Mouse (Mus musculus) left cerebral cortex, adult 11 months (tissue): ENCODE data around the gene Gm10408.
"Not testable (repeated sequence)": the region's sequence is repeated elsewhere in the genome, so short reads cannot be mapped to it uniquely, and the experiment has no call there.

Experiments used
- DNase-seq: peaks from one replicate; pipeline ENCODE4 v3.0.0; 2022; ENCODE audit warnings: low spot score

The Gm10408 gene

GRCm38 (mm10) chr14:3449079-3449478 lies at the start of gene Gm10408:
TSS of gene Gm10408 (plus strand) at chr14:3449379.
- not testable (repeated sequence) for DNase-seq

- DNase-seq = not testable (repeated sequence)
These were observed 36.9 kb upstream of the Gm10408 start, which contains the start of gene Gm10409 for GRCm38 (mm10) chr14:3412314-3412713. TSS of gene Gm10409 (plus strand) at chr14:3412614.

- DNase-seq = not testable (repeated sequence)
These were observed 21.4 kb upstream of the Gm10408 start, which contains the start of gene Gm3005 for GRCm38 (mm10) chr14:3427803-3428202. TSS of gene Gm3005 (plus strand) at chr14:3428103.
